Mouse (Mus musculus): ENCODE measurements around the gene Gan. TPM values are rescaled to one million over a fixed set of nuclear protein-coding genes. Genes with fewer than 3 reads are reported as not detected.

Gan gene
- 2.2 and 2.3 TPM in 2 replicates for polyA plus RNA-seq (2014; fragmentation: Nextera tagmentation; extraction: Ambion mirVana)

DNA sequence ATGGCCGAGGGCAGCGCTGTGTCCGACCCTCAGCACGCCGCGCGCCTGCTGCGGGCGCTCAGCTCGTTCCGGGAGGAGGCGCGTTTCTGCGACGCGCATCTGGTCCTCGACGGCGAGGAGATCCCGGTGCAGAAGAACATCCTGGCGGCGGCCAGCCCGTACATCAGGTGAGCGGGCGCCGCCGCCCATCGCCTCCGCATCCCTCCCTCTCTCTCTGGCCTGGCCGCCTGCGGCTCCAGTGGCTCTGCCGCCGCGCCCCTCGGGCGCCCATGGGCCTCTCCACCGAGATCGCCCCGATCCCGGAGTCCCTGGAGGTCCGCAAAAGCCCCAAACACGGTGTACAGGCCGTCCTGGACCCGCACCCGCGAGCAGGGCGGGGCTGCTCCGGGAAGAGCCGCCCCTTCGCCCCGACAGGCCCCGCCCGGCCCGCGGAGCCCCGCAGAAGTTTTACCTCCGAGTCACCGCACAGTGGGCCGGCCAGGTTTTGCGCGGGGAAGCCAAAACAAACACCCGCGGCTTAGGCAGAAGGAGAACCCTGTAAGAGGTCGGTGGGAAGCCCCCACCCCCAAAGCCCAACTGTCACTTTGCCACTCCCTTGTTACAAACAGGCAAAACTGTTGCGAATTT, at the start of gene Gan:
TSS of gene Gan (plus strand) at position 1 of the 627 bp plus-strand sequence.
- under 1% methylated on average over 61 of the region's 65 CpGs for WGBS
- Histone ChIP-seq H3K27me3 (ENCODE audit: control insufficient read depth, insufficient read depth, low read length) (no peaks in the 10 kb centered on the region), H3K9me3 (ENCODE audit: control insufficient read depth, low read length) (no peaks in the 10 kb centered on the region), H3K9ac (ENCODE audit: low read length) (peak within 1 kb of the TSS; percentile 89), H3K27ac (ENCODE audit: low read depth, low read length) (peak within 1 kb of the TSS; percentile 65), H3K4me1 (ENCODE audit: control insufficient read depth, insufficient read depth, low read length) (peaks cover 15% of the 10 kb centered on the region), H3K36me3 (ENCODE audit: control insufficient read depth, insufficient read depth, low read length) (no peaks in the 10 kb centered on the region), H3K4me2 (peak within 1 kb of the TSS; percentile 89), H3K4me3 (ENCODE audit: low read depth, low read length) (peak within 1 kb of the TSS; percentile 88)
- ATAC-seq (ENCODE audit: low FRiP score) (peak; percentile 67; the same call in 1 of the 2 replicates), DNase-seq (ENCODE audit: low spot score, missing footprints) (peak; percentile 92)

GRCm38 (mm10) chr8:117109018-117109711, 48.8 kb upstream of the Gan start:
- H3K4me2 ChIP-seq = no peak overlapping the region
- H3K9me3 ChIP-seq (ENCODE audit: control insufficient read depth, low read length) = no peaks in the 10 kb centered on the region
- ATAC-seq (ENCODE audit: low FRiP score) (no peak), DNase-seq (ENCODE audit: low spot score, missing footprints) (no peak)
- H3K36me3 ChIP-seq (ENCODE audit: control insufficient read depth, insufficient read depth, low read length) = no peaks in the 10 kb centered on the region
- no peak overlapping the region for H3K4me3 ChIP-seq (ENCODE audit: low read depth, low read length)
- no peak overlapping the region for H3K27ac ChIP-seq (ENCODE audit: low read depth, low read length)
- WGBS = 89% methylated on average over 19 of the region's 19 CpGs
- H3K4me1 ChIP-seq (ENCODE audit: control insufficient read depth, insufficient read depth, low read length) = no peaks in the 10 kb centered on the region
- no peak overlapping the region for H3K9ac ChIP-seq (ENCODE audit: low read length)
- no peaks in the 10 kb centered on the region for H3K27me3 ChIP-seq (ENCODE audit: control insufficient read depth, insufficient read depth, low read length)

DNA sequence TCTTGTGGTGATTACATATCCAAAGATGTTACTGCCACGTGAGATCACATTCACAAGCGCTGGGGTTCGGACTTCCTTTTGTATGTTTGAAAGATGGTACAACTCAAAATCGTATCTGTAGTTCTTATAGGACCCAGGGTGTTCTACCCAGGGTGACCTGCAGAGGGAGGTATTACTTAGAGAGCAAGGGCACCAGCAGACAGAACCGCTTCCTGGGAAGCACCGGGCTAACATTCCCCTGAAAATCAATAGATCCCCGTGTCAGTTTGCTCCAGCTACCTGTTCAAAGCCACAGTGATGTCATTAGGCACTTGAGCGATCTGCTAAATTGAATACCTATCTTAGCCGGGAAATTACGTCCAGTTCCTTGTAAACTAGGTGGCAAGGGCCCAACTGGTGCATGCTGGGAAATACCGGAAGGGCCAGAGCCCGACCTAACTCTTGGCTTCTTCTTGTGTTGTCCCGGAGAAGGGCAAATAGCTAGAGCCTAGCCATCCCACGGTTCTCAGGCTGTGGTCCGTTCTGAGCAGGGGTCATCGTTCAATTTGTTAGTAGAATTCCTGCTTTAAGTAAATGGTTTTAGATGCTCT, 48.0 kb upstream of the Gan start:
- WGBS = 56% methylated on average over 16 of the region's 16 CpGs
- H3K36me3 ChIP-seq (ENCODE audit: control insufficient read depth, insufficient read depth, low read length) = no peaks in the 10 kb centered on the region
- H3K9me3 ChIP-seq (ENCODE audit: control insufficient read depth, low read length) = no peaks in the 10 kb centered on the region
- DNase-seq (ENCODE audit: low spot score, missing footprints) (peak; percentile 88), ATAC-seq (ENCODE audit: low FRiP score) (no peak)
- H3K27ac ChIP-seq (ENCODE audit: low read depth, low read length) = no peak overlapping the region
- no peak overlapping the region for H3K4me2 ChIP-seq
- H3K4me3 ChIP-seq (ENCODE audit: low read depth, low read length) = no peak overlapping the region
- H3K4me1 ChIP-seq (ENCODE audit: control insufficient read depth, insufficient read depth, low read length) = no peaks in the 10 kb centered on the region
- no peaks in the 10 kb centered on the region for H3K27me3 ChIP-seq (ENCODE audit: control insufficient read depth, insufficient read depth, low read length)
- no peak overlapping the region for H3K9ac ChIP-seq (ENCODE audit: low read length)

DNA sequence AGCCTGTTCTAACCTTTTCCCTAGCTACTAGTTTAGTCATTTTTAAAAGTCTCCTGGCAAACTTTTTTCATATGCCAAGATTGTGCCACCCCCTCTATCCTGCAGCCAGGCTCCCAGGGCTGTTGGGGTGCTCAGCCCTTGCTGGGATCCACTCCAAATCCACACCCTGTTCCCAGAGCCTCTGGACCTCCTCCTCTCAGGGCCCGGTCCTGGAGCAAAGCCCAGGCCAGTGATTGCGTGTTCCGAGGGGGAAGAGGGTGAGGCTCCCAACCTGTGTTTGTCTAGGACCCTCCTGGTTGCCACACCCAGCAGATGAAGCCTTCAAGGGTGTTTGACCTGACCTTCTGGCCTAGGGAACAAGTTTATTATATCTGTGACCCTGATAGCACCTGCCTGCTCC, 46.3 kb upstream of the Gan start:
- no peaks in the 10 kb centered on the region for H3K4me1 ChIP-seq (ENCODE audit: control insufficient read depth, insufficient read depth, low read length)
- H3K27me3 ChIP-seq (ENCODE audit: control insufficient read depth, insufficient read depth, low read length) = no peaks in the 10 kb centered on the region
- ATAC-seq (ENCODE audit: low FRiP score) (no peak), DNase-seq (ENCODE audit: low spot score, missing footprints) (no peak)
- H3K4me3 ChIP-seq (ENCODE audit: low read depth, low read length) = no peak overlapping the region
- no peak overlapping the region for H3K27ac ChIP-seq (ENCODE audit: low read depth, low read length)
- no peak overlapping the region for H3K9ac ChIP-seq (ENCODE audit: low read length)
- WGBS = 83% methylated on average over 3 of the region's 3 CpGs
- H3K36me3 ChIP-seq (ENCODE audit: control insufficient read depth, insufficient read depth, low read length) = no peaks in the 10 kb centered on the region
- H3K4me2 ChIP-seq = no peak overlapping the region
- H3K9me3 ChIP-seq (ENCODE audit: control insufficient read depth, low read length) = no peaks in the 10 kb centered on the region

GRCm38 (mm10) chr8:117112261-117112660, 45.7 kb upstream of the Gan start:
- Histone ChIP-seq H3K9me3 (ENCODE audit: control insufficient read depth, low read length) (no peaks in the 10 kb centered on the region), H3K9ac (ENCODE audit: low read length) (no peak overlapping the region), H3K27ac (ENCODE audit: low read depth, low read length) (no peak overlapping the region), H3K4me3 (ENCODE audit: low read depth, low read length) (no peak overlapping the region), H3K36me3 (ENCODE audit: control insufficient read depth, insufficient read depth, low read length) (no peaks in the 10 kb centered on the region), H3K4me1 (ENCODE audit: control insufficient read depth, insufficient read depth, low read length) (no peaks in the 10 kb centered on the region), H3K4me2 (no peak overlapping the region), H3K27me3 (ENCODE audit: control insufficient read depth, insufficient read depth, low read length) (no peaks in the 10 kb centered on the region)
- no peak for DNase-seq (ENCODE audit: low spot score, missing footprints)
- 79% methylated on average over 8 of the region's 8 CpGs for WGBS
- ATAC-seq (ENCODE audit: low FRiP score) = no peak

DNA sequence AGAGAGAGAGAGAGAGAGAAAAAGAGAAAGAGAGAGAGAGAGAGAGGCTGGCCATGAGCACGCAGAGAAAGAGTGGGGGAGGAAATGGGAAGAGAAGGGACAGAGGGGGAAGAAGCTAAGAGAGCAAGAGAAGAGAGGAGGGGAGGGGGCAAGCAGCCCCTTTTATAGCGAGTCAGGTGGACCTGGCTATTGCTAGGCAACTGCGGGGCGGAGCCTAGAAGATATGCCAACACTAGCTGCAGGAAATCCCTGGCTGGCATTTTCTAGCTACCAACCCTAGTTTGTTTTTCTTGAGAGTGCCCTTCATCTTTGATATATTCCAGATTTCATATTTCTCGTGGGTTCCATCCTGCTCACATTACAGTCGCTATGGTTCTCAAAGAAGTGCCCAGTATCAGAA, 42.8 kb upstream of the Gan start:
- Histone ChIP-seq H3K4me3 (ENCODE audit: low read depth, low read length) (no peak overlapping the region), H3K36me3 (ENCODE audit: control insufficient read depth, insufficient read depth, low read length) (no peaks in the 10 kb centered on the region), H3K27me3 (ENCODE audit: control insufficient read depth, insufficient read depth, low read length) (no peaks in the 10 kb centered on the region), H3K9me3 (ENCODE audit: control insufficient read depth, low read length) (no peaks in the 10 kb centered on the region), H3K4me1 (ENCODE audit: control insufficient read depth, insufficient read depth, low read length) (no peaks in the 10 kb centered on the region), H3K4me2 (no peak overlapping the region), H3K27ac (ENCODE audit: low read depth, low read length) (no peak overlapping the region), H3K9ac (ENCODE audit: low read length) (no peak overlapping the region)
- peak; percentile 76 for DNase-seq (ENCODE audit: low spot score, missing footprints)
- ATAC-seq (ENCODE audit: low FRiP score) = no peak
- 50% methylated on average over 6 of the region's 6 CpGs for WGBS

DNA sequence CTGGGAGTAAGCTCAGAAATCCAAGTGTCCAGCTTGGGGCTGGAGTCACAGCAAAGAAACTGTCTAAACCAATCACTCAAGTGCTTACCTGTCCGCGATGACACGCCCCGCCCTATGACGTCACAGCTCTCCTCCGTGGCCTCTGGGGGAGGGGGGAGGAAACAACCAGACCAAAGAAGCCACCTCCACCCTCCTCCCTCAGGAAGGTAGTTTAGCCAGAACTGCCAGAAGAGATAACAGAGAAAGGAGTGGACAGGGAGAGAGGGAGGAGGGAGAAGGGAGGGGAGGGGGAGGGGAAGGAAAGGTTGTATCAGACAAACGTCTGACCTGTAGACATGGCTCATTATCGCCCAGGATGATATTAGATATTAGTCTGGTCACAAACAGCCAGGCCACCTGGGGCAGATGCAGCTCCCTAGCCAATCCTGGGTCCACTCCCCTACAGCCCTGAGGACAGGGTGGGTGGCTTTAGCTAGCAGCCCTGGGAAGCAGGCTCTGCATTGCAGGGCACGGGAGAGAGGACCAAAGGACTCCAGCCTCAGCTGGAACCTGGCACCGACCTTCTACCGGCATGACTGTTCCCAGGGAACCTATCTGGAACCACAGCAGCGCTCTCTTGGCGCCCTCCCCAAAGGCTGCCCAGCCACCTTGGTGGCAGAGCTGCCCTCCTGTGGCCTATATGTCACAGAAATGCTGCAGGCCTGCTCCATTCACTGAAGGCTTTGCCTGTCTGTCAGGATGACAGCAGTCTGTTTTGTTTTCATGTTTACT, 42.1 kb upstream of the Gan start:
- Histone ChIP-seq H3K9ac (ENCODE audit: low read length) (no peak overlapping the region; the same call in 1 of the 2 replicates), H3K4me3 (ENCODE audit: low read depth, low read length) (no peak overlapping the region), H3K4me2 (no peak overlapping the region), H3K27me3 (ENCODE audit: control insufficient read depth, insufficient read depth, low read length) (no peaks in the 10 kb centered on the region), H3K27ac (ENCODE audit: low read depth, low read length) (no peak overlapping the region), H3K9me3 (ENCODE audit: control insufficient read depth, low read length) (no peaks in the 10 kb centered on the region), H3K36me3 (ENCODE audit: control insufficient read depth, insufficient read depth, low read length) (no peaks in the 10 kb centered on the region), H3K4me1 (ENCODE audit: control insufficient read depth, insufficient read depth, low read length) (no peaks in the 10 kb centered on the region)
- DNase-seq (ENCODE audit: low spot score, missing footprints) = peak; percentile 81
- 13% methylated on average over 13 of the region's 13 CpGs for WGBS
- no peak for ATAC-seq (ENCODE audit: low FRiP score)

GRCm38 (mm10) chr8:117116534-117116933, 41.4 kb upstream of the Gan start:
- H3K4me1 ChIP-seq (ENCODE audit: control insufficient read depth, insufficient read depth, low read length) = no peaks in the 10 kb centered on the region
- H3K27me3 ChIP-seq (ENCODE audit: control insufficient read depth, insufficient read depth, low read length) = no peaks in the 10 kb centered on the region
- ATAC-seq (ENCODE audit: low FRiP score) = no peak
- no peaks in the 10 kb centered on the region for H3K36me3 ChIP-seq (ENCODE audit: control insufficient read depth, insufficient read depth, low read length)
- WGBS = 74% methylated on average over 7 of the region's 7 CpGs
- H3K9ac ChIP-seq (ENCODE audit: low read length) = no peak overlapping the region
- no peak overlapping the region for H3K4me2 ChIP-seq
- DNase-seq (ENCODE audit: low spot score, missing footprints) = no peak
- H3K4me3 ChIP-seq (ENCODE audit: low read depth, low read length) = no peak overlapping the region
- no peaks in the 10 kb centered on the region for H3K9me3 ChIP-seq (ENCODE audit: control insufficient read depth, low read length)
- H3K27ac ChIP-seq (ENCODE audit: low read depth, low read length) = no peak overlapping the region
